Comparison of ENCODE assay signal across 9 mouse cellular contexts in genomic region chr17:34291609-34292008, GRCm38 (mm10). TPM values are rescaled to one million over a fixed set of nuclear protein-coding genes. Genes with fewer than 3 reads are reported as not detected.
DNase-seq lines count a peak whose midpoint lies in the region; ATAC-seq lines count a peak whose summit lies in the region.
"Had no signal": no experiment of that assay in that cellular context is flagged by ENCODE, and none has a peak within 500 bp of the region (broad histone marks: within the 10 kb centered on the region; RNA-seq: fewer than 3 reads in every experiment).

No protein-coding gene starts in this region.

- peak; percentile 78 for DNase-seq in cerebellum, postnatal 4 days (ENCODE audit: low spot score in 2 of 2)
- peak; percentile 73 for DNase-seq in gastrocnemius, postnatal 10 days
- peak; percentile 93 for DNase-seq in induced T-regulatory cell, adult 2 months (ENCODE audit: low read depth)
- peak; percentile 74 to 81 for DNase-seq in left cerebral cortex, adult 18-20 months (ENCODE audit: low spot score in 2 of 2)
- peak; percentile 76 to 85 for DNase-seq in lung, postnatal 4 days
- DNase-seq in right cerebral cortex, adult 18-20 months: peak; percentile 79
- DNase-seq in thymus, postnatal 4 days: peak; percentile 88

- ATAC-seq in activated CD4-positive, CD25-positive, alpha-beta regulatory T cell, adult 4 months: peak; percentile 57

RNA-seq across cellular contexts. Expression of gene H2-Aa, which starts 4.0 kb away (rescaled TPM):
- polyA plus RNA-seq in activated CD4-positive, CD25-positive, alpha-beta regulatory T cell, adult 4 months (2017; shearing (Covaris generic)): 10 to 100 TPM in 1 of 2 experiments, 1 to 10 TPM in 1; 4.0 to 79.3 TPM
- 1 to 10 TPM; 4.5 TPM for total RNA-seq in gastrocnemius, postnatal 10 days (2021)
- 1 to 10 TPM; 4.5 to 5.9 TPM for total RNA-seq in left cerebral cortex, adult 18-20 months (2021)

RNA-seq across cellular contexts. Expression of gene H2-Eb1, which starts 14.1 kb away (rescaled TPM):
- polyA plus RNA-seq in activated CD4-positive, CD25-positive, alpha-beta regulatory T cell, adult 4 months (2017; shearing (Covaris generic)): 10 to 100 TPM in 1 of 2 experiments, 1 to 10 TPM in 1; 5.2 to 64.7 TPM
- 1 to 10 TPM; 2.9 to 5.0 TPM for total RNA-seq in gastrocnemius, postnatal 10 days (2021)
- 1 to 10 TPM; 4.0 to 6.0 TPM for total RNA-seq in left cerebral cortex, adult 18-20 months (2021)

RNA-seq across cellular contexts. Expression of gene H2-Eb2, which starts 33.9 kb away (rescaled TPM):
- polyA plus RNA-seq in activated CD4-positive, CD25-positive, alpha-beta regulatory T cell, adult 4 months (2017; shearing (Covaris generic)): under 1 TPM; 0.13 to 0.36 TPM
- total RNA-seq in gastrocnemius, postnatal 10 days (2021): not detected
- not detected for total RNA-seq in left cerebral cortex, adult 18-20 months (2021)
- total RNA-seq: gastrocnemius, postnatal 4 days had no signal

RNA-seq across cellular contexts. Expression of gene H2-Ab1, which starts 34.1 kb away (rescaled TPM):
- 10 to 100 TPM in 1 of 2 experiments, 1 to 10 TPM in 1; 3.7 to 69.9 TPM for polyA plus RNA-seq in activated CD4-positive, CD25-positive, alpha-beta regulatory T cell, adult 4 months (2017; shearing (Covaris generic))
- total RNA-seq in gastrocnemius, postnatal 10 days (2021): 1 to 10 TPM; 3.6 to 4.1 TPM
- total RNA-seq in left cerebral cortex, adult 18-20 months (2021): 1 to 10 TPM; 3.2 to 5.2 TPM

RNA-seq across cellular contexts. Expression of gene H2-Ob, which starts 52.9 kb away (rescaled TPM):
- polyA plus RNA-seq in activated CD4-positive, CD25-positive, alpha-beta regulatory T cell, adult 4 months (2017; shearing (Covaris generic)): 10 to 100 TPM; 57.3 to 70.9 TPM
- under 1 TPM; 0.26 to 0.34 TPM for total RNA-seq in gastrocnemius, postnatal 10 days (2021)
- under 1 TPM; 0.40 to 0.44 TPM for total RNA-seq in left cerebral cortex, adult 18-20 months (2021)

Comparison
In these comparisons a context has a peak if more than half of its experiments do, and no peak if none do; other contexts are left out.
1. Peak in every context shown above with its lines: DNase-seq and ATAC-seq.